Mouse (Mus musculus) adrenal gland, postnatal 10 days (tissue): ENCODE results near the gene Mafg. TPM values are rescaled to one million over a fixed set of nuclear protein-coding genes. Genes with fewer than 3 reads are reported as not detected.
A peak's percentile ranks its signal among the peaks of the same experiment; 100 is the strongest.

ENCODE experiments used
- DNase-seq: peaks from one replicate; pipeline ENCODE4 v3.0.0; 2021; ENCODE audit warnings: mixed read lengths
- total RNA-seq, 2 experiments: library from RNA; stranded (reverse); gene quantifications; 2 replicates each; pipeline ENCODE4 v1.2.3; 2021

The Mafg gene
- total RNA-seq, 2 experiments from 2014 or later, result 41.1 to 46.5 TPM

- no peak for DNase-seq
Observed at GRCm38 (mm10) chr11:120647047-120647830, 13.8 kb upstream of the Mafg start.

- DNase-seq, result peak; percentile 96
Observed at GRCm38 (mm10) chr11:120643601-120643987, 10.2 kb upstream of the Mafg start, which contains the start of gene Pycr1. Gene Pycr1 (minus strand): TSS chr11:120643769.

- DNase-seq, result peak; percentile 35
Observed at GRCm38 (mm10) chr11:120642939-120643600, 9.7 kb upstream of the Mafg start.

- DNase-seq, result no peak
Observed at GRCm38 (mm10) chr11:120641869-120642268, 8.5 kb upstream of the Mafg start.

GRCm38 (mm10) chr11:120641255-120641654 is 7.9 kb upstream of the Mafg start:
- DNase-seq, result no peak

- no peak for DNase-seq
Observed at GRCm38 (mm10) chr11:120634810-120635209, 1.4 kb upstream of the Mafg start.

GRCm38 (mm10) chr11:120632559-120633519 is 561 bp downstream of the Mafg start:
- DNase-seq, result peak; percentile 83

- no peak for DNase-seq
Observed at GRCm38 (mm10) chr11:120631726-120632448, 1.5 kb downstream of the Mafg start.

GRCm38 (mm10) chr11:120630881-120631725 is 2.3 kb downstream of the Mafg start:
- DNase-seq, result no peak

- peak; percentile 69 for DNase-seq
Observed at GRCm38 (mm10) chr11:120630401-120630871, 3.0 kb downstream of the Mafg start.

- DNase-seq, result peak; percentile 73
Observed at GRCm38 (mm10) chr11:120629911-120630310, 3.5 kb downstream of the Mafg start.

GRCm38 (mm10) chr11:120629341-120629730 is 4.1 kb downstream of the Mafg start:
- no peak for DNase-seq

GRCm38 (mm10) chr11:120628601-120629340 is 4.6 kb downstream of the Mafg start:
- DNase-seq, result no peak

GRCm38 (mm10) chr11:120627468-120628300 is 5.7 kb downstream of the Mafg start:
- DNase-seq, result no peak

- DNase-seq, result no peak
Observed at GRCm38 (mm10) chr11:120626785-120627467, 6.5 kb downstream of the Mafg start.

- no peak for DNase-seq
Observed at GRCm38 (mm10) chr11:120625152-120625775, 8.1 kb downstream of the Mafg start, which contains the start of gene Sirt7. Gene Sirt7 (minus strand): TSS chr11:120625240.

GRCm38 (mm10) chr11:120624680-120625111 is 8.7 kb downstream of the Mafg start:
- DNase-seq, result peak; percentile 92
